Mouse (Mus musculus) bone marrow, adult 2 months (tissue): Measurements from ENCODE around the gene Fthl17c. TPM values are rescaled to one million over a fixed set of nuclear protein-coding genes. Genes with fewer than 3 reads are reported as not detected.
"Not testable (repeated sequence)": the region's sequence is repeated elsewhere in the genome, so short reads cannot be mapped to it uniquely, and the experiment has no call there.

Source experiments
- H3K27ac ChIP-seq: fragments of 200-500 bp; 2 replicates; pipeline ENCODE4 v1.5.1; 2012; ENCODE audit warnings: low read depth, mild to moderate bottlenecking, control low read depth, inconsistent platforms, low read length; ENCODE audit not compliant: control insufficient read depth, poor library complexity, insufficient read depth
- H3K4me1 ChIP-seq: fragments of 200-500 bp; 2 replicates; pipeline ENCODE4 v1.6.1; 2011; ENCODE audit warnings: low read length; ENCODE audit not compliant: control insufficient read depth, insufficient read depth
- H3K4me3 ChIP-seq: fragments of 200-500 bp; replicated peaks from 2 replicates; pipeline ENCODE3; 2011; ENCODE audit warnings: mild to moderate bottlenecking, low read depth, low read length, control low read depth; ENCODE audit not compliant: control insufficient read depth
- CTCF ChIP-seq: fragments of 200-500 bp; IDR thresholded peaks from 2 replicates; pipeline ENCODE4 v1.5.1; 2011; ENCODE audit warnings: low read length, control low read depth; ENCODE audit not compliant: control insufficient read depth, insufficient read depth
- POLR2A ChIP-seq: fragments of 200-500 bp; IDR thresholded peaks from 2 replicates; pipeline ENCODE4 v1.6.1; 2011; ENCODE audit warnings: low read depth, mild to moderate bottlenecking, control low read depth, low read length, borderline replicate concordance; ENCODE audit not compliant: control insufficient read depth
- WGBS: fragments of 180-500 bp; shearing (Covaris S2); methylation state at CpG from one replicate; pipeline ENCODE4 v1.1.7; 2018; 5-methylcytosine and 5-hydroxymethylcytosine counted together
- polyA plus RNA-seq: library from polyadenylated mRNA; stranded (reverse); fragments of >200 nt; gene quantifications from 2 replicates; pipeline ENCODE4 v1.2.4, GENCODE M21; 2011; ENCODE audit warnings: low replicate concordance; ENCODE audit not compliant: missing spikeins, insufficient read depth, insufficient read length

Gene Fthl17c
- not detected in 2 replicates for polyA plus RNA-seq

GRCm38 (mm10) chrX:8976459-8976858 lies at the start of gene Fthl17c:
Gene Fthl17c, minus strand, starts transcription at chrX:8976559.
- not testable (repeated sequence) for H3K27ac ChIP-seq, H3K4me1 ChIP-seq, H3K4me3 ChIP-seq
- no CpG with 5 or more reads among the region's 11 CpGs for WGBS

DNA sequence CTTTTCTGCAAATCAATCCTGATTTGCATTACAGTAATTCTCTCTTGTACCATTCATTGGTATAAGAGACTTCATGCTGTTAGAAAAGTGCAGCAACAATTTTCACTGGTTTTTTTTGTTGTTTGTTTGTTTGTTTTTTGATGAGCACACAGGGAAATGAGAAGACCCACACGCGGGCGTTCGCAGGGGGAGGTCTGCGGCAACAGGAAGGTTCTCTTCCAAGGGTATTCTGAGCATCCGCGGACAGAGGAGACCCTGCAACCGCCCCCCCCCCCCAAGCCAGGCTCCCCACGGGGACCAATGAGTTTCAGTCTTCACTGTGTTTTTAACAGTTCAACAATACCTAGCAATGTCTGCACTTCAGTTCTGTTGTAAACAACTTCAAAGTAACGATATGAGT lies 43.1 kb upstream of the Fthl17c start:
- WGBS, result 65% methylated on average over 10 of the region's 10 CpGs
- Histone ChIP-seq H3K27ac (no peak overlapping the region), H3K4me1 (no peaks in the 10 kb centered on the region), H3K4me3 (no peak overlapping the region)
- TF ChIP-seq POLR2A (no peak), CTCF (no peak)

DNA sequence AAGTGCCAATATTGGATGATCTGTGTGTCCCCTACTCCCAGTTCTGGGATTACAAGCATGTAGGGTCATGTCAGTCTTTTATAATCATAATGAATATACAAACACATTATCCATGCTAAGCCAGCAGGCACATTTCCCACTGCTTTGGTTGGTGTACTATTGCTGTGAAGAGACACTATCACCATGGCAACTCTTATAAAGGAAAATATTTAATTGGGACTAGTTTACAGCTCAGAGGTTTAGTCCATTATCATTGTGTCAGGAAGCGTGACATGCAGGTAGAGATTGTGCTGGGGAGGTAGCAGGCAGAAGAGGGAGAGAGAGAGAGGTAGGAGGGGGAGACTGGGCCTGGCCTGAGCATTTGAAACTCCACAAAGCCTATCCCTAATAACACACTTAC lies 39.7 kb upstream of the Fthl17c start:
- no peaks in the 10 kb centered on the region for H3K4me1 ChIP-seq
- TF ChIP-seq CTCF, result no peak
- WGBS, result 57% methylated on average over 1 of the region's 1 CpGs
- H3K4me3 ChIP-seq, result no peak overlapping the region
- no peak overlapping the region for H3K27ac ChIP-seq

GRCm38 (mm10) chrX:8986655-8987054 lies 10.3 kb upstream of the Fthl17c start, which contains the start of gene Fthl17d:
Gene Fthl17d, minus strand, starts transcription at chrX:8986755.
- WGBS, result no CpG with 5 or more reads among the region's 9 CpGs
- H3K4me3 ChIP-seq, H3K27ac ChIP-seq: not testable (repeated sequence)

DNA sequence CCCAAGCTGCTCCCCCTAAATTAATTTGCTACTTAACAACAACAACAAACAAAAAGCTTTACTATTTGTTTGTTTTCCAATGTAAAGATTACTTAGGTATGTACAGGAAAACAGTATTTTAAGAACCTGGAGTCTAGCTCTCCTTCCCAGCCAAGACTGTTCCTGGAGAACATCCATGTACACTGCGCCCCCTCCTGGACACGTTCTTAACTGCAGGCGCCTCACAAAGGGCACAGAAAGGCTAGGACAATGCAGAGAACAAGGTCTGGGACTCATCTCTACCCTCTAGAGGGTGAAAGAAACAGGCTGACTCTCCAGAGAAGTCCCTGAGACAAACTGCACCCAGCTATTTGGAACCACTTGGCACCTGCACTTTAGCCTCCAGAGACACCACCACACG lies 11.7 kb downstream of the Fthl17c start:
- not testable (repeated sequence) for H3K4me1 ChIP-seq, H3K27ac ChIP-seq, H3K4me3 ChIP-seq
- 47% methylated on average over 4 of the region's 4 CpGs for WGBS

More at GRCm38 (mm10) chrX:8986655-8987054, 10.3 kb upstream of the Fthl17c start, which contains the start of gene Fthl17d:
- not testable (repeated sequence) for H3K4me1 ChIP-seq

DNA sequence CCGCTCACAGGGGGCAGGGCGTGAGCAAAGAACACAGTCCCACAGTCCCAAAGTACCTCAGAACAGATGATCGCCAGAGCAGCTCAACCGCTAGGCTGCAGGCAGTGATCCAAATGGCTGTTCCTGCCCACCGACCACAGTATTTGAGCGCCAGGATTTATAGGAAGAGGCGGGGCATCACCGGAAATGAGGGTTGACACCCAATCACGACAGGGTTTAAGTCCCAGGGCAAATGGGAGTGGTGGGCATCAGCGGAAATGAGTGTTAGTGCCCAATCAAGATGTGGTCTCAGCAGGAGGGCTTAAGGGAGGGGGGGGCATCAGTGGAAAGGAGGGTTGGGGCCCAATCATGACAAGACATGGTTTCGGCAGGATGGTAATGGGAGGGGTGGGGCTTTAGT lies 13.5 kb downstream of the Fthl17c start, which contains the start of gene Fthl17b:
Fthl17b (minus strand) TSS at position 101 of the 400 bp plus-strand sequence.
- not testable (repeated sequence) for H3K4me1 ChIP-seq, H3K4me3 ChIP-seq, H3K27ac ChIP-seq
- WGBS, result 100% methylated on average over 3 of the region's 11 CpGs

- not testable (repeated sequence) for H3K4me1 ChIP-seq, H3K4me3 ChIP-seq, H3K27ac ChIP-seq
- WGBS, result 14% methylated on average over 7 of the region's 7 CpGs
- TF ChIP-seq CTCF, result peak; percentile 30; the same call in 1 of the 2 replicates
Measured at GRCm38 (mm10) chrX:8948130-8948805, 28.1 kb downstream of the Fthl17c start.

DNA sequence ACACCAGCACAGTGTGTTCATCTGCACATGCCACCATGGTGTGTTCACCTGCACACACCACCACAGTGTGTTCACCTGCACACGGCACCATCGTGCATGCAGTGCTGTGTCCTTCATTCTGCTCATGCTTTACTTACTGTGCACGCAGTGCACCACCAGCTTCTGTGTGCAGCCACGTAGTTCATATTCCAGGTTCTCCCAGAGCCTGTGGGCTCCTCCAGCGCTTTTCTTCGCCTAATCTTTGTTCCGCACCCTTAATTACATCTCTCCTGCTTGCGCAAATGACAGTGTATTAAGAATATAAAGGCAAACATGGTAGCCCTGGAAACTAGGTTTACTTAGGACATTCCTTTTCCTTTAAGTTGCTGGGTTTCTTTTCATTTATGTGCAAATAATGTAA lies 32.3 kb downstream of the Fthl17c start:
- no peak overlapping the region for H3K4me3 ChIP-seq
- no peak overlapping the region for H3K27ac ChIP-seq
- TF ChIP-seq CTCF (no peak), POLR2A (no peak)
- WGBS, result 79% methylated on average over 8 of the region's 8 CpGs
- no peaks in the 10 kb centered on the region for H3K4me1 ChIP-seq

DNA sequence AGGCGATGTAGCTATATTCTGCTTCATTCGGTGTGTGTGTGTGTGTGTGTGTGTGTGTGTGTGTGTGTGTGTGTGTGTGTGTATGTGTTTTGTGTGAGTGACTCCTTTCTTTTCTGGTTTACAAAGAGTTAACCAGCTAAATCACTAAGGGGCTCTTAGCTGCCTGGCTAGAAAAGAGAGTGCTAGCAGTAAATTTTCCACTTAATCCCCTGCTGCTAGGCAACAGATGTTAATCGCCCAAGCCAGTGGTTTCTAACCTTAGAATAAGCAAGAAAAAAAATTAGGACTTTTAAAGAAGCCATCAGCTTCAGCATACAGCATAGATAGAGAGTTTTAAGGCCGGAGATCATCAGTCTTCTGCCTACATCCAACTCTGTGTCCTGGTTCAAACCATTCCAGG lies 49.1 kb downstream of the Fthl17c start:
- Histone ChIP-seq H3K27ac (no peak overlapping the region), H3K4me3 (no peak overlapping the region), H3K4me1 (no peaks in the 10 kb centered on the region)
- TF ChIP-seq POLR2A (no peak), CTCF (no peak)
- 46% methylated on average over 4 of the region's 4 CpGs for WGBS

Other genes starting within 250 kb of the Fthl17c start
- not detected in 2 replicates for gene Ssx9, start 228.1 kb downstream of the Fthl17c start, polyA plus RNA-seq
- not detected in 2 replicates for gene Ssxb5, start 172.9 kb downstream of the Fthl17c start, polyA plus RNA-seq
- not detected in 2 replicates for gene Gm6592, start 132.6 kb downstream of the Fthl17c start, polyA plus RNA-seq
- gene Gm5751, start 102.3 kb downstream of the Fthl17c start, polyA plus RNA-seq, result not detected in 2 replicates
- gene B630019K06Rik, start 84.2 kb downstream of the Fthl17c start, polyA plus RNA-seq, result 0.57 and 0.63 TPM in 2 replicates
- gene Fthl17b, start 13.6 kb downstream of the Fthl17c start, polyA plus RNA-seq, result not detected in 2 replicates
- gene Fthl17d, start 10.2 kb upstream of the Fthl17c start, polyA plus RNA-seq, result not detected in 2 replicates
- not detected in 2 replicates for gene Fthl17e, start 56.9 kb upstream of the Fthl17c start, polyA plus RNA-seq
- not detected in 2 replicates for gene Fthl17f, start 86.5 kb upstream of the Fthl17c start, polyA plus RNA-seq
- gene 4930402K13Rik, start 128.0 kb upstream of the Fthl17c start, polyA plus RNA-seq, result not detected in 2 replicates
- 0.87 TPM in 1 of 2 replicates, not detected in the other for gene Lancl3, start 223.3 kb upstream of the Fthl17c start, polyA plus RNA-seq